In genomic region chr1:70866137-70866536, GRCm38 (mm10) we compare ENCODE assay signal across 14 mouse cellular contexts.
DNase-seq lines count a peak whose midpoint lies in the region; ATAC-seq and TF ChIP-seq lines count a peak whose summit lies in the region.
"Had no signal": no experiment of that assay in that cellular context is flagged by ENCODE, and none has a peak within 500 bp of the region (broad histone marks: within the 10 kb centered on the region; RNA-seq: fewer than 3 reads in every experiment).

No protein-coding gene starts in this region.

- no peaks in the 10 kb centered on the region for H3K79me2 ChIP-seq in MEL (ENCODE audit: control insufficient read depth, insufficient read depth, low read length, poor library complexity)

- H3K4me2 ChIP-seq in hindbrain, embryonic 14.5 days (replicated peaks) = no peak overlapping the region
- H3K4me2 ChIP-seq in hindbrain, embryonic 12.5 days (replicated peaks) = no peak overlapping the region
- H3K4me2 ChIP-seq in heart, embryonic 13.5 days = no peak overlapping the region
- H3K4me2 ChIP-seq: liver, embryonic 12.5 days had no signal

- H3K27ac ChIP-seq in hindbrain, embryonic 14.5 days = no peak overlapping the region
- no peak overlapping the region for H3K27ac ChIP-seq in hindbrain, embryonic 12.5 days
- no peak overlapping the region for H3K27ac ChIP-seq in MEL (ENCODE audit: control insufficient read depth, low read depth, low read length)
- peak overlapping the region; percentile 51; the same call in 1 of the 2 replicates for H3K27ac ChIP-seq in heart, embryonic 13.5 days (replicated peaks)
- H3K27ac ChIP-seq: left cerebral cortex, adult 2 months; liver, embryonic 12.5 days had no signal

- no peak for TF ChIP-seq CTCF in MEL (IDR thresholded peaks at IDR 0.05 in 2 of 3, conservative IDR thresholded peaks at IDR 0.05 in 1 of 3; ENCODE audit: control insufficient read depth in 1 of 3, insufficient read depth in 1 of 3, low read depth in 2 of 3, low read length in 3 of 3, poor library complexity in 1 of 3, severe bottlenecking in 1 of 3)

- H3K9me3 ChIP-seq in hindbrain, embryonic 14.5 days (ENCODE audit: control insufficient read depth, low read length) = no peaks in the 10 kb centered on the region
- no peaks in the 10 kb centered on the region for H3K9me3 ChIP-seq in hindbrain, embryonic 12.5 days (replicated peaks)
- H3K9me3 ChIP-seq in MEL (replicated peaks; ENCODE audit: insufficient read depth, low read length) = no peaks in the 10 kb centered on the region
- no peaks in the 10 kb centered on the region for H3K9me3 ChIP-seq in heart, embryonic 13.5 days
- H3K9me3 ChIP-seq: liver, embryonic 12.5 days had no signal

- no peaks in the 10 kb centered on the region for H3K36me3 ChIP-seq in hindbrain, embryonic 14.5 days (replicated peaks; ENCODE audit: control insufficient read depth, insufficient read depth)
- H3K36me3 ChIP-seq in hindbrain, embryonic 12.5 days = no peaks in the 10 kb centered on the region
- no peaks in the 10 kb centered on the region for H3K36me3 ChIP-seq in MEL (ENCODE audit: control insufficient read depth in 1 of 2, insufficient read depth in 2 of 2, low read length in 2 of 2)
- H3K36me3 ChIP-seq in heart, embryonic 13.5 days = no peaks in the 10 kb centered on the region
- H3K36me3 ChIP-seq: liver, embryonic 12.5 days had no signal

- TF ChIP-seq EP300 in MEL (IDR thresholded peaks at IDR 0.05; ENCODE audit: low read depth in 1 of 2, low read length in 2 of 2) = no peak

- H3K4me3 ChIP-seq in hindbrain, embryonic 14.5 days (replicated peaks; ENCODE audit: low read length) = no peak overlapping the region
- no peak overlapping the region for H3K4me3 ChIP-seq in hindbrain, embryonic 12.5 days
- no peak overlapping the region for H3K4me3 ChIP-seq in MEL (ENCODE audit: control insufficient read depth in 1 of 2, insufficient read depth in 1 of 2, low read depth in 2 of 2, low read length in 2 of 2)
- H3K4me3 ChIP-seq in heart, embryonic 13.5 days = no peak overlapping the region
- H3K4me3 ChIP-seq: left cerebral cortex, adult 2 months; liver, embryonic 12.5 days; megakaryocyte, embryonic 14.5 days had no signal

- 68% methylated on average over 5 of the region's 5 CpGs for WGBS in hindbrain, embryonic 14.5 days
- WGBS in hindbrain, embryonic 12.5 days = 82% methylated on average over 5 of the region's 5 CpGs
- 41% methylated on average over 5 of the region's 5 CpGs for WGBS in heart, embryonic 13.5 days

- no peak for ATAC-seq in hindbrain, embryonic 14.5 days (ENCODE audit: low FRiP score)
- ATAC-seq in hindbrain, embryonic 12.5 days (ENCODE audit: low FRiP score) = no peak
- ATAC-seq in heart, embryonic 13.5 days (ENCODE audit: extremely low read depth, insufficient number of reproducible peaks, low FRiP score, low TSS enrichment) = peak; percentile 37; the same call in 1 of the 2 replicates
- ATAC-seq: forebrain, embryonic 16.5 days; liver, embryonic 12.5 days had no signal

- no peak for TF ChIP-seq RAD21 in MEL (IDR thresholded peaks at IDR 0.05; ENCODE audit: low read depth, low read length)

- peaks cover 4% of the 10 kb centered on the region; the same call in 1 of the 2 replicates for H3K4me1 ChIP-seq in hindbrain, embryonic 14.5 days (replicated peaks; ENCODE audit: control insufficient read depth, insufficient read depth, low read length)
- H3K4me1 ChIP-seq in hindbrain, embryonic 12.5 days = 0 out of 2 replicates have a peak, but pooled peaks cover 2% of the 10 kb centered on the region
- H3K4me1 ChIP-seq in MEL (ENCODE audit: control insufficient read depth in 1 of 2, insufficient read depth in 2 of 2, low read length in 2 of 2) = no peaks in the 10 kb centered on the region
- H3K4me1 ChIP-seq in heart, embryonic 13.5 days = peaks cover 7% of the 10 kb centered on the region
- H3K4me1 ChIP-seq: liver, embryonic 12.5 days; megakaryocyte, embryonic 14.5 days had no signal

- DNase-seq in adrenal gland, adult (ENCODE audit: inconsistent age in 2 of 2, low spot score in 1 of 2) = peak; percentile 62 to 76
- no peak for DNase-seq in adrenal gland, postnatal 4 days (ENCODE audit: low spot score in 2 of 2)
- peak; percentile 42 for DNase-seq in hindbrain, embryonic 14.5 days (ENCODE audit: low spot score)
- peak; percentile 55 for DNase-seq in MEL (ENCODE audit: low read depth, low spot score)
- no peak for DNase-seq in natural killer cell, adult 2 months (ENCODE audit: low spot score in 2 of 2)
- DNase-seq in gastrocnemius, postnatal 4 days (ENCODE audit: low spot score in 2 of 2) = no peak
- DNase-seq: gastrocnemius, postnatal 36 days; thymus, postnatal 14 days had no signal

- no peak overlapping the region for H3K9ac ChIP-seq in hindbrain, embryonic 14.5 days
- H3K9ac ChIP-seq in hindbrain, embryonic 12.5 days = no peak overlapping the region
- H3K9ac ChIP-seq in MEL (ENCODE audit: control insufficient read depth, low read depth, low read length, poor library complexity, severe bottlenecking) = no peak overlapping the region
- no peak overlapping the region for H3K9ac ChIP-seq in heart, embryonic 13.5 days
- H3K9ac ChIP-seq: liver, embryonic 12.5 days had no signal

- no peak for TF ChIP-seq POLR2A in MEL (IDR thresholded peaks at IDR 0.05; ENCODE audit: control insufficient read depth in 1 of 2, insufficient read depth in 1 of 2, low read depth in 1 of 2, low read length in 2 of 2, poor library complexity in 1 of 2)

- no peaks in the 10 kb centered on the region for H3K27me3 ChIP-seq in hindbrain, embryonic 14.5 days (ENCODE audit: control insufficient read depth, insufficient read depth, low read length)
- H3K27me3 ChIP-seq in hindbrain, embryonic 12.5 days = no peaks in the 10 kb centered on the region
- H3K27me3 ChIP-seq in MEL (ENCODE audit: control insufficient read depth in 1 of 2, insufficient read depth in 2 of 2, low read length in 2 of 2) = no peaks in the 10 kb centered on the region
- no peaks in the 10 kb centered on the region for H3K27me3 ChIP-seq in heart, embryonic 13.5 days (replicated peaks)
- H3K27me3 ChIP-seq: liver, embryonic 12.5 days; megakaryocyte, embryonic 14.5 days had no signal

TF ChIP-seq in MEL, 35 proteins besides CTCF, POLR2A, EP300 and RAD21:
- TF ChIP-seq POLR2AphosphoS2 (IDR thresholded peaks at IDR 0.05; ENCODE audit: low read length) = no peak
- TF ChIP-seq SMC3 (IDR thresholded peaks at IDR 0.05; ENCODE audit: low read depth, low read length) = no peak
- TF ChIP-seq GATA1 (IDR thresholded peaks at IDR 0.05; ENCODE audit: low read depth, low read length) = no peak
- no peak for TF ChIP-seq MAZ (IDR thresholded peaks at IDR 0.05; ENCODE audit: low read depth, low read length)
- TF ChIP-seq NELFE (IDR thresholded peaks at IDR 0.05; ENCODE audit: low read depth, low read length) = no peak
- TF ChIP-seq CHD1 (IDR thresholded peaks at IDR 0.05; ENCODE audit: low read depth, low read length) = no peak
- TF ChIP-seq MXI1 (IDR thresholded peaks at IDR 0.05; ENCODE audit: low read depth, low read length) = no peak
- no peak for TF ChIP-seq MYC (IDR thresholded peaks at IDR 0.05; ENCODE audit: low read depth, low read length)
- TF ChIP-seq MYB (IDR thresholded peaks at IDR 0.05; ENCODE audit: low read depth, low read length) = no peak
- no peak for TF ChIP-seq TAL1 (IDR thresholded peaks at IDR 0.05; ENCODE audit: low read length)
- no peak for TF ChIP-seq MEF2A (IDR thresholded peaks at IDR 0.05; ENCODE audit: extremely low read depth, insufficient replicate concordance, low read depth, low read length, poor library complexity, severe bottlenecking)
- no peak for TF ChIP-seq KAT2A (conservative IDR thresholded peaks at IDR 0.05; ENCODE audit: low read depth, low read length)
- no peak for TF ChIP-seq E2F4 (IDR thresholded peaks at IDR 0.05; ENCODE audit: borderline replicate concordance, low read depth, low read length)
- TF ChIP-seq USF2 (IDR thresholded peaks at IDR 0.05; ENCODE audit: borderline replicate concordance in 1 of 2, insufficient read depth in 1 of 2, low read depth in 1 of 2, low read length in 2 of 2) = no peak
- TF ChIP-seq ETS1 (IDR thresholded peaks at IDR 0.05; ENCODE audit: low read depth, low read length) = no peak
- no peak for TF ChIP-seq ZNF384 (IDR thresholded peaks at IDR 0.05; ENCODE audit: low read depth, low read length)
- no peak for TF ChIP-seq UBTF (IDR thresholded peaks at IDR 0.05; ENCODE audit: borderline replicate concordance, insufficient read depth, low read depth, low read length)

Comparison
In these comparisons a context has a peak if more than half of its experiments do, and no peak if none do; other contexts are left out.
1. DNase-seq: peak in adrenal gland, adult (2 of 2), hindbrain, embryonic 14.5 days (single experiment) and MEL (single experiment); none in adrenal gland, postnatal 4 days (0 of 2), natural killer cell, adult 2 months (0 of 2) and gastrocnemius, postnatal 4 days (0 of 2).